Mouse (Mus musculus) liver, postnatal 0 days (tissue): ENCODE data around the gene Per1.

Experiments
- CTCF ChIP-seq: sonication (generic); IDR thresholded peaks from 2 replicates; pipeline ENCODE4 v1.5.1; 2016; ENCODE audit warnings: antibody characterized with exemption, low read depth
- EP300 ChIP-seq: IDR thresholded peaks from 2 replicates; pipeline ENCODE4 v1.6.1; 2016; ENCODE audit warnings: antibody characterized with exemption, low read depth, mild to moderate bottlenecking

- TF ChIP-seq EP300 (0 out of 2 replicates have a peak, but pooled peaks have one; percentile 17), CTCF (no peak)
These were observed 23.7 kb downstream of the Per1 start for GRCm38 (mm10) chr11:69118765-69119164.
